In the genomic region with DNA sequence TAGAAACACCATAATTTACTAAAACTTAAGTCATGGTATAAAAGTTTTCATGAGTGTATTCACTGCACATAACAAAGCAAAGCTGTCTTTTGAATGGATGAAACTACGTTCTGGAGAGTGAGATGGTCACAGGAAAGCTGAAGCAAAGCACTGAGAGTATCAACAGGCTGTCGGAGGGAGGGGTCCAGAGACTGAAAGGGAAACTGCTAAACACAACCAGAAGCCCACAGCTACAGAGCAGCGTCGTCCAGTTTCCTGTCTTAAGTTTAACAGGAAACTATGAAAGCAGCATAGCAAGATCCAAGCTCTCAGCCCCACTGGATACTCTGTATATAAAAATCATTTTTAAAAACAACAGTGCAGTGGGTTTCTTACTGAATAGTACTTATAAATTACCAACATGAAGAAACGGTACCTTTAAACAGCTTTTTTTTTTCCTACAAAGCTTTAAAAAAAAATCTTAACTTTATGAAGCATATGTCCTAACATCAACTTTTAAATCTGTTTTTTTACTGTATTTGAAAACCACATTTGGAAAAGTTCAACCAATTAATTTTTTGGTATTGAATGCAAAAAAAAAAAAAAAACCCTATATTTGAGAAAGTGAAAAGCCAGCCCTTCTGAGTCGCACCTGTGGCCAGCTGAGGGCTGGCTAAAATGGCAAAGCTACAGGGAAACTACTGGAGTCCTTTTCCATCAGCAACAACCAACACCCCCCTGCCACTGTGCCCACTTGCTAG, we compare ENCODE assay signal across 10 mouse cellular contexts.
DNase-seq lines count a peak whose midpoint lies in the region; ATAC-seq lines count a peak whose summit lies in the region.
"Had no signal": no experiment of that assay in that cellular context is flagged by ENCODE, and none has a peak within 500 bp of the region (broad histone marks: within the 10 kb centered on the region; RNA-seq: fewer than 3 reads in every experiment).

No protein-coding gene starts in this region.

- H3K27ac ChIP-seq in heart, embryonic 13.5 days (replicated peaks), result peak overlapping the region; percentile 29; the same call in 1 of the 2 replicates
- H3K27ac ChIP-seq in liver, embryonic 12.5 days, result no peak overlapping the region

- H3K27me3 ChIP-seq in heart, embryonic 13.5 days (replicated peaks), result no peaks in the 10 kb centered on the region
- H3K27me3 ChIP-seq in liver, embryonic 12.5 days (replicated peaks), result no peaks in the 10 kb centered on the region

- intact Hi-C loops in left cerebral cortex, postnatal 4 days (cut with DNase I), result no loop called here

- DNase-seq in heart, postnatal 4 days, result no peak
- peak; percentile 17 to 47 for DNase-seq in CD8-positive naive resting alpha-beta T cell, adult 2 months (ENCODE audit: low read depth in 2 of 2, low spot score in 2 of 2)
- no peak for DNase-seq in left cerebral cortex, adult 8-10 months (ENCODE audit: low spot score in 2 of 2)
- DNase-seq in ovary, adult 18-20 months (ENCODE audit: low spot score), result no peak
- DNase-seq in left cerebral cortex, postnatal 4 days, result no peak

- ATAC-seq in heart, embryonic 13.5 days (ENCODE audit: extremely low read depth, insufficient number of reproducible peaks, low FRiP score, low TSS enrichment), result no peak
- ATAC-seq in liver, embryonic 12.5 days, result 0 out of 2 replicates have a peak, but pooled peaks have one; percentile 35
- peak; percentile 13; the same call in 1 of the 2 replicates for ATAC-seq in neutrophil, adult 5-6 weeks (ENCODE audit: extremely low read depth, insufficient number of reproducible peaks, low FRiP score, poor library complexity, severe bottlenecking)
- ATAC-seq: midbrain, embryonic 16.5 days had no signal

- H3K9me3 ChIP-seq in heart, embryonic 13.5 days, result no peaks in the 10 kb centered on the region
- H3K9me3 ChIP-seq in liver, embryonic 12.5 days (replicated peaks), result no peaks in the 10 kb centered on the region
- H3K9me3 ChIP-seq: G1E had no signal

- 51% methylated on average over 6 of the region's 6 CpGs for WGBS in heart, embryonic 13.5 days
- 37% methylated on average over 6 of the region's 6 CpGs for WGBS in liver, embryonic 12.5 days (ENCODE audit: insufficient replicate concordance)

- H3K4me3 ChIP-seq in heart, embryonic 13.5 days, result no peak overlapping the region
- H3K4me3 ChIP-seq in liver, embryonic 12.5 days, result no peak overlapping the region

- H3K4me1 ChIP-seq in heart, embryonic 13.5 days, result peaks cover 11% of the 10 kb centered on the region
- H3K4me1 ChIP-seq in liver, embryonic 12.5 days, result peaks cover 4% of the 10 kb centered on the region; the same call in 1 of the 2 replicates

- H3K36me3 ChIP-seq in heart, embryonic 13.5 days, result peaks cover 11% of the 10 kb centered on the region
- H3K36me3 ChIP-seq in liver, embryonic 12.5 days, result peaks cover 4% of the 10 kb centered on the region; the same call in 1 of the 2 replicates

- peak overlapping the region; percentile 19; the same call in 1 of the 2 replicates for H3K4me2 ChIP-seq in heart, embryonic 13.5 days
- H3K4me2 ChIP-seq in liver, embryonic 12.5 days, result peak overlapping the region; percentile 7; the same call in 1 of the 2 replicates

- no peak overlapping the region for H3K9ac ChIP-seq in heart, embryonic 13.5 days
- H3K9ac ChIP-seq in liver, embryonic 12.5 days, result no peak overlapping the region

Comparison
In these comparisons a context has a peak if more than half of its experiments do, and no peak if none do; other contexts are left out.
1. DNase-seq: peak in CD8-positive naive resting alpha-beta T cell, adult 2 months (2 of 2); none in heart, postnatal 4 days (single experiment), left cerebral cortex, adult 8-10 months (0 of 2), ovary, adult 18-20 months (single experiment) and left cerebral cortex, postnatal 4 days (single experiment).